Mouse (Mus musculus) heart, embryonic 16.5 days (tissue): Measurements from ENCODE around the gene Wdr4. TPM values are rescaled to one million over a fixed set of nuclear protein-coding genes. Genes with fewer than 3 reads are reported as not detected.

Experiments used
- ATAC-seq: fragments of 200-750 bp; cut with Nextera tagmentation; replicated peaks from 2 replicates; pipeline ENCODE4 v1.8.0; 2017; ENCODE audit warnings: moderate number of reproducible peaks; ENCODE audit not compliant: insufficient read depth, low FRiP score; ENCODE audit errors: extremely low read depth
- H3K27ac ChIP-seq: fragments of 300-500 bp; sonication (generic); 2 replicates; pipeline ENCODE4 v1.5.1; 2014; ENCODE audit warnings: mild to moderate bottlenecking, low read length, control low read depth, moderate library complexity
- H3K27me3 ChIP-seq: fragments of 300-500 bp; sonication (generic); 2 replicates; pipeline ENCODE4 v1.6.1; 2014; ENCODE audit warnings: low read length, mixed read lengths; ENCODE audit not compliant: control insufficient read depth, insufficient read depth
- H3K36me3 ChIP-seq: fragments of 300-500 bp; sonication (generic); 2 replicates; pipeline ENCODE4 v1.6.1; 2014; ENCODE audit not compliant: control insufficient read depth, insufficient read depth
- H3K4me1 ChIP-seq: fragments of 300-500 bp; sonication (generic); 2 replicates; pipeline ENCODE4 v1.6.1; 2014; ENCODE audit warnings: low read length, mixed read lengths; ENCODE audit not compliant: control insufficient read depth, insufficient read depth
- H3K4me2 ChIP-seq: fragments of 300-500 bp; sonication (generic); 2 replicates; pipeline ENCODE4 v1.6.1; 2014; ENCODE audit warnings: low read depth, mild to moderate bottlenecking, control low read depth, low read length
- H3K4me3 ChIP-seq: fragments of 300-500 bp; sonication (generic); 2 replicates; pipeline ENCODE4 v1.5.1; 2014; ENCODE audit warnings: mild to moderate bottlenecking, control low read depth, low read length
- H3K9ac ChIP-seq: fragments of 300-500 bp; sonication (generic); 2 replicates; pipeline ENCODE4 v1.6.1; 2014; ENCODE audit warnings: low read length, control low read depth
- H3K9me3 ChIP-seq: fragments of 300-500 bp; sonication (generic); replicated peaks from 2 replicates; pipeline ENCODE4 v1.6.1; 2016; ENCODE audit warnings: low read length; ENCODE audit not compliant: control insufficient read depth
- WGBS: fragments of 180-500 bp; shearing (Covaris S2); extraction: QIAGEN DNeasy Blood & Tissue Kit; methylation state at CpG from one replicate; pipeline ENCODE4 v1.1.7; 2014; 5-methylcytosine and 5-hydroxymethylcytosine counted together
- polyA plus RNA-seq: library from polyadenylated mRNA; unstranded; fragments of >200 nt; fragmentation: Nextera tagmentation; extraction: Ambion mirVana; gene quantifications from 2 replicates; pipeline ENCODE4 v1.2.1, GENCODE M21; 2015

The Wdr4 gene
- polyA plus RNA-seq, 1 experiment from 2014 or later, result 21.8 TPM

DNA sequence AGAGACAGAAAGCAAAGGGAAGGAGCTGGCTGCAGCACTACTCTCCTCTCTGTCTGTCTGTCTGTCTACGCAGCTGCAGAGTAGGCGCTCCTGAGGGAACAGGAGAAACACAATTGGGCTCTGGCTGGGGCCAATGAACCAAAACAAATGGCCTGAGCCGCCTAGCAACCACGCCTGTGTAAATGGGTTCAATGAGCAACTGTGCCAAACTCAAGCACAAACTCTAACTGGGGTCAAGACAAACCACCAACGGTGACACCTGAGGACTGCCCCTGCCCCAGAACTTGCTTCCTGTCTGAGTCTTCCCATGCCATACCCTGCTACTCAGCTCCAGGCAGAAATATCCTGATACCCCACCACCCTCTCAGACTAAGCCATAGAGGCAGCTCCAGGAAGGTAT, 14.8 kb downstream of the Wdr4 start:
- Histone ChIP-seq H3K9me3 (no peaks in the 10 kb centered on the region), H3K4me3 (no peak overlapping the region), H3K36me3 (peaks cover 33% of the 10 kb centered on the region), H3K4me2 (no peak overlapping the region), H3K27ac (no peak overlapping the region), H3K9ac (no peak overlapping the region), H3K4me1 (no peaks in the 10 kb centered on the region), H3K27me3 (no peaks in the 10 kb centered on the region)
- WGBS, result 88% methylated on average over 5 of the region's 5 CpGs
- no peak for ATAC-seq

DNA sequence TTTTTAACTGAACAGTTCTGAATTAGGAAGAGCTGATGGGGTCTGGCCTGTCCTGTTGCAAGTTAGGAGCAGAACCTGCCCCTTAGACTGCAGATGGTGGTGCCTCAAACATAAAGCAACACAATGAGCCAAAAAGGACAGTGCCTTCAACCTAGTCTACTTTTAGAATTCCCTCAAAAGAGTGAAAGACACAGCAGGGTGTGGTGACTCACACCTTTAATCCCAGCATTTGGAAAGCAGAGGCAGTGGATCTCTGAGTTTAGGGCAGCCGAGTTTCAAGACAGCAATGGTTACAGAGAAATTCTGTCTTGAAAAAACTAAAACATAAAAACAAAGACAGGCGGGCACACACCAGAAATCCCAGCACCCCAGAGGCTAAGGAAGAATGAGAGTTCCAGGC, 15.8 kb downstream of the Wdr4 start:
- Histone ChIP-seq H3K9me3 (no peaks in the 10 kb centered on the region), H3K36me3 (peaks cover 23% of the 10 kb centered on the region), H3K4me2 (no peak overlapping the region), H3K27ac (no peak overlapping the region), H3K9ac (no peak overlapping the region), H3K27me3 (no peaks in the 10 kb centered on the region), H3K4me1 (no peaks in the 10 kb centered on the region), H3K4me3 (no peak overlapping the region)
- ATAC-seq, result no peak
- 85% methylated on average over 2 of the region's 2 CpGs for WGBS

DNA sequence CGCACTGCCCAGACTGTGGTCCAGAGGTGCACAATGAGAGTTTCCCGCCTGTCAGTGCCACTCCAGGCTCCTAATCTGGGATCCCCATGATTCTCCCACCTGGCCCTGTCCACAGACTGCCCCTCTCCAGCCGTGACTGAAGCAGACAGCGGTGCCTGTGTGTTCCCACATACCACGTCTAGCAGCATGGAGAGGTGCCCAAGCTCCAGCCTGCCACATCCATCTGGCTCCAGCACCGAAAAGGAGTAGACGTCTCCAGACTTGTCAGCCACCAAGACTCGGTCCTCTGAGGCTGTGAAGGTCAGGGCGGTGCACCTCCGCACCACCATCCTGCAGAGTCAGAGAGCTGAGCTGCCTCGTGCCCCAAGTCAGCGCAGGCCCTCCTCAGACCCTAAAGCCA, 16.4 kb downstream of the Wdr4 start:
- no peak for ATAC-seq
- WGBS, result 88% methylated on average over 12 of the region's 12 CpGs
- Histone ChIP-seq H3K9ac (no peak overlapping the region), H3K36me3 (peaks cover 23% of the 10 kb centered on the region), H3K4me1 (no peaks in the 10 kb centered on the region), H3K27ac (no peak overlapping the region), H3K27me3 (no peaks in the 10 kb centered on the region), H3K4me2 (no peak overlapping the region), H3K4me3 (no peak overlapping the region), H3K9me3 (no peaks in the 10 kb centered on the region)

DNA sequence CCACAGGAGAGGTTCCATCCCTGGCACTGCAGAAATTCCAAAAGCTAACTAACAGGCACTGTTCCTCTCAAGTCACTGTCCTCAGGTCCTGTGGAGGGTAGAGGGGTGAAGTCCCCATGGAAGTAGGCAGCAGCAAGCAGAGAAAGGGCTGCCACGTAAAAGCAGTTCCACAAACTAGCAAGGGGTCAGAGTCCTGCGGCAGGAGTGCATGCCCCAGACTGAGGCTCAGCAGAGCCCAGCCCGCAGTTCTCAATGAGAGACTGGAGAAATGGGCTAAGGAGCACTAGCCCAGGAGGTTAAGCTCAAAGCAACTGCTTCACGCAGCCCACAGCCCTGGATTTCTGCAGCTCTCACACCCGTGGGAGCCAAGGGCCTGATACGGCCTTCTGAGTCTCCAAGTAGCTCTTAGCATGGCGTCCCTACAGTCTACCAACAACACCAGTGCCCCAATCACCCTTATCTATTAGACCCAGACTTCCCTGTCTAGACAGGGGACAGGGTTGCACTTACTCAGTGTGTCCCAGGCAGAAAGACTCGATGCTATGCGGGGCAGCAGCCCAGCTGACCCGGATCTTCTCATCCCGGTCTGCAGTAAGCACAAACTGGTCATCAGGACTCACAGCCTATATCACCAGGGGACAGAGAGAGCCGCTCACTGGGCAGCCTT, 17.4 kb downstream of the Wdr4 start:
- H3K4me1 ChIP-seq, result no peaks in the 10 kb centered on the region
- no peak overlapping the region for H3K4me3 ChIP-seq
- no peaks in the 10 kb centered on the region for H3K9me3 ChIP-seq
- no peak overlapping the region for H3K27ac ChIP-seq
- WGBS, result 79% methylated on average over 12 of the region's 12 CpGs
- peaks cover 28% of the 10 kb centered on the region for H3K36me3 ChIP-seq
- H3K4me2 ChIP-seq, result no peak overlapping the region
- no peaks in the 10 kb centered on the region for H3K27me3 ChIP-seq
- H3K9ac ChIP-seq, result no peak overlapping the region
- no peak for ATAC-seq

DNA sequence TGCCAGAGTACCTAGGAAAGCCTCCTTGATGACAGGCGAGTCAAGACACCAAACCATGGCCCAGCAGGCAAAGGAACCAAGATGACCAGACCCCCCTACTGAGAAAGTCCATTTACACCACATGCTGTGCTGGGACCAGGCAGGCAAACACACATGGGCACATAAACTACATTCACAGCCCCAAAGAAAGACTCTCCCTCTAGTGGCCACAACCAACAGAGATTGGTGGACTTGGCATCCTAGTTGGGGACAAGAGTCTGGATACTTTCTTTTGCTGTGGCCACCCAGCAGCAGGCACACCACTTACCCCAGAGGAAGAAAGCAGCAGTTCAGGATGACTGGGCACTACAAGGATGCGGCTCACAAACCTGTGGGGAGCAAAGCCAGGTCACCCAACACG, 18.9 kb downstream of the Wdr4 start:
- ATAC-seq, result no peak
- H3K36me3 ChIP-seq, result peaks cover 38% of the 10 kb centered on the region
- H3K27ac ChIP-seq, result no peak overlapping the region
- no peaks in the 10 kb centered on the region for H3K4me1 ChIP-seq
- no peak overlapping the region for H3K9ac ChIP-seq
- H3K4me3 ChIP-seq, result no peak overlapping the region
- no peaks in the 10 kb centered on the region for H3K27me3 ChIP-seq
- 77% methylated on average over 3 of the region's 3 CpGs for WGBS
- H3K9me3 ChIP-seq, result no peaks in the 10 kb centered on the region
- H3K4me2 ChIP-seq, result no peak overlapping the region

DNA sequence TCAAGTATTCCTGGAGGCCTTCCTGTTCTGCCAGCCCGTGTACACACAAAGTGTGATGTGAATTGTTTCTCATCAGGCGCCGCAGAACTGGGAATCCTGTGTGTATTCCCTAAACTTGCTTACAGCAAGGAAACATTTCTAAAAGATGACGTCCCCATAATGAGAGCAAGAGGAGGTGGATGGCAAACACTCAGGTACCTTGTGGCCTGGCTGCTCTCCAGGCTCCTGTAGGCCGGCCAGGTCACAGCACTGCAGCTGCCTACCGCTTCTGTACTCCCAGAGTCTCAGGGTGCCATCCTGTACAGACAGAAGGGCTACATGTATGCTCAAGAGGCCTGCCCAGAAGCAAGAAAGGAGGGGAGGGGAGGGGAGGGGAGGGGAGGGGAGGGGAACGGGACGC, 19.4 kb downstream of the Wdr4 start:
- no peak for ATAC-seq
- peaks cover 35% of the 10 kb centered on the region for H3K36me3 ChIP-seq

DNA sequence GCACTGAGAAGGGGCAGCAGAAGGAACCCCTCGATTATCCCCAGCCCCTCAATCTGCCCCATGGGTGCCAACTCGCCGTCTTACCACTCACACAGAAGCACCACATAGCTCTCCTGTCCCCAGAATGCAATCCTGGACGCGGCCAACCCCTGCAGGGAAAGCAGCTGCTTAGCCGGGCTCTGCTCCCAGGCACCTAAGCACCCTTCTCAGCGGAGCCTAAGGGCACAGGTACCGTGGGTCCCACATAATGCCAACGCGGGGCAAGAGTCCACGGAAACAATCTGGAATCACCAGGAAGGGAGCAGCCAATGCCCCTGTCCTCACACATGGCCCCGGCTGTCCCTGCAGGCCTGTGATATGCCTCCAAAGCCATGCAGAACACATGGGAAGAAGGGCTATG, 20.1 kb downstream of the Wdr4 start:
- no peak overlapping the region for H3K27ac ChIP-seq
- no peaks in the 10 kb centered on the region for H3K27me3 ChIP-seq
- no peak overlapping the region for H3K9ac ChIP-seq
- WGBS, result 90% methylated on average over 12 of the region's 12 CpGs
- H3K4me3 ChIP-seq, result no peak overlapping the region
- no peak overlapping the region for H3K4me2 ChIP-seq
- peaks cover 35% of the 10 kb centered on the region for H3K36me3 ChIP-seq
- no peak for ATAC-seq
- no peaks in the 10 kb centered on the region for H3K9me3 ChIP-seq
- no peaks in the 10 kb centered on the region for H3K4me1 ChIP-seq

More for the DNA sequence above, 19.4 kb downstream of the Wdr4 start:
- H3K27me3 ChIP-seq, result no peaks in the 10 kb centered on the region
- no peaks in the 10 kb centered on the region for H3K4me1 ChIP-seq
- H3K4me2 ChIP-seq, result no peak overlapping the region
- no peak overlapping the region for H3K4me3 ChIP-seq
- H3K27ac ChIP-seq, result no peak overlapping the region
- H3K9me3 ChIP-seq, result no peaks in the 10 kb centered on the region
- no peak overlapping the region for H3K9ac ChIP-seq
- 87% methylated on average over 8 of the region's 8 CpGs for WGBS

DNA sequence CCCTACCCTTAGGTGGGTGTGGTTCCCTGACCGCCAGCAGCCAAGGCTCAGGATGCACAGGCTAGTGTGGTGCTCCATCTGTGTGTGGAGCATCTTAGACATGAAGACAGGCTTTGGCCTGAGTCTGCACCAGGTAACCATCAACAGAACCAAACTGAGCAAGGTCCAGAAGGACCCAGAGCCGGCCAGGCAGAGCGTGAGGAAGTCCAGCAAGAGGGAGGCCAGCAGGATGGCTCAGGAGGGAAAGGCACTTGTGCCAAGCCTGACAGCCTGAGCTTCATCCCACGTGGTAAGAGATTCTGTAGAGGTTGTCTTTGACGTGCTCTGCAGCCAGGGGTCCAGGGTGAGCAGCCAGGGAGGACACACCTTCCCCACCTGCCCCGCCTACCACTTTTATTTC, 22.1 kb downstream of the Wdr4 start:
- H3K4me3 ChIP-seq, result no peak overlapping the region
- ATAC-seq, result no peak
- H3K9me3 ChIP-seq, result no peaks in the 10 kb centered on the region
- 81% methylated on average over 6 of the region's 6 CpGs for WGBS
- no peaks in the 10 kb centered on the region for H3K27me3 ChIP-seq
- no peaks in the 10 kb centered on the region for H3K4me1 ChIP-seq
- H3K9ac ChIP-seq, result no peak overlapping the region
- peaks cover 32% of the 10 kb centered on the region for H3K36me3 ChIP-seq
- H3K4me2 ChIP-seq, result no peak overlapping the region
- no peak overlapping the region for H3K27ac ChIP-seq

DNA sequence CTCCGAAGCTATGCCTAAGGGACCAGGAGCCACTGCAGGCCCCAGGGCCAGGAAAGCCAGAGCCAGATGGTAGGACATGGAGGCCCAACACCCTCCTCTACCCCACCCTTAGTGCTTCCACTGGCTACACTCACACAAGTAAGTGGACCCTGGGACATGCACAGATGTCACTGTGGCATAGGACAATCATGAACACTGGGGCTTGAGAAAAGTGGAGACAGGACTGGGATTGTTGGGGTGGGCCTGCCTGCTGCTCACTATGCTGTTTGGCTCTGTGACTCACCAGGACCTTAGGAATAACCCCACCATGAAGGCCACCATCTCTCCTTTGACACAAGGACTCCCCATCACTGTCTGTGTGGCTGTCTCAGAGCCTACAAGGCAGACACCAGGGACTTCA, 24.8 kb downstream of the Wdr4 start:
- no peaks in the 10 kb centered on the region for H3K27me3 ChIP-seq
- no peak for ATAC-seq
- peaks cover 24% of the 10 kb centered on the region for H3K36me3 ChIP-seq
- no peak overlapping the region for H3K4me2 ChIP-seq
- no peak overlapping the region for H3K4me3 ChIP-seq
- 91% methylated on average over 1 of the region's 1 CpGs for WGBS
- H3K4me1 ChIP-seq, result no peaks in the 10 kb centered on the region
- H3K9me3 ChIP-seq, result no peaks in the 10 kb centered on the region
- no peak overlapping the region for H3K9ac ChIP-seq
- H3K27ac ChIP-seq, result no peak overlapping the region
